Mouse (Mus musculus) heart, embryonic 13.5 days (tissue): ENCODE data around the gene AI467606. TPM values are rescaled to one million over a fixed set of nuclear protein-coding genes. Genes with fewer than 3 reads are reported as not detected.
"Not testable (repeated sequence)": the region's sequence is repeated elsewhere in the genome, so short reads cannot be mapped to it uniquely, and the experiment has no call there.

Experiments used
- ATAC-seq: fragments of 200-750 bp; cut with Nextera tagmentation; 2 replicates; pipeline ENCODE4 v1.8.0; 2017; ENCODE audit warnings: moderate TSS enrichment; ENCODE audit not compliant: insufficient number of reproducible peaks, low FRiP score, low TSS enrichment; ENCODE audit errors: extremely low read depth
- H3K27ac ChIP-seq: fragments of 300-500 bp; sonication (generic); replicated peaks from 2 replicates; pipeline ENCODE4 v1.5.1; 2015; ENCODE audit warnings: moderate library complexity, mild to moderate bottlenecking, inconsistent platforms
- H3K27me3 ChIP-seq: fragments of 300-500 bp; sonication (generic); replicated peaks from 2 replicates; pipeline ENCODE4 v1.6.1; 2015; ENCODE audit warnings: mild to moderate bottlenecking, inconsistent platforms
- H3K36me3 ChIP-seq: fragments of 300-500 bp; sonication (generic); 2 replicates; pipeline ENCODE4 v1.6.1; 2015; ENCODE audit warnings: mild to moderate bottlenecking, inconsistent platforms
- H3K4me1 ChIP-seq: fragments of 300-500 bp; sonication (generic); 2 replicates; pipeline ENCODE4 v1.6.1; 2015; ENCODE audit warnings: inconsistent platforms
- H3K4me2 ChIP-seq: fragments of 300-500 bp; sonication (generic); 2 replicates; pipeline ENCODE4 v1.6.1; 2015; ENCODE audit warnings: inconsistent platforms, mild to moderate bottlenecking, moderate library complexity
- H3K4me3 ChIP-seq: fragments of 300-500 bp; sonication (generic); 2 replicates; pipeline ENCODE4 v1.5.1; 2015; ENCODE audit warnings: moderate library complexity, mild to moderate bottlenecking, inconsistent platforms
- H3K9ac ChIP-seq: fragments of 300-500 bp; sonication (generic); 2 replicates; pipeline ENCODE4 v1.6.1; 2015; ENCODE audit warnings: inconsistent platforms, mild to moderate bottlenecking, moderate library complexity
- H3K9me3 ChIP-seq: fragments of 300-500 bp; sonication (generic); 2 replicates; pipeline ENCODE4 v1.6.1; 2016; ENCODE audit warnings: inconsistent platforms
- WGBS: fragments of 180-500 bp; shearing (Covaris S2); methylation state at CpG from one replicate; pipeline ENCODE4 v1.1.7; 2015; ENCODE audit warnings: mixed read lengths; 5-methylcytosine and 5-hydroxymethylcytosine counted together
- polyA plus RNA-seq: library from polyadenylated mRNA; unstranded; fragments of >200 nt; fragmentation: Nextera tagmentation; extraction: Ambion mirVana; gene quantifications from 2 replicates; pipeline ENCODE4 v1.2.1, GENCODE M21; 2015

The AI467606 gene
- polyA plus RNA-seq, 1 experiment from 2014 or later: 1.1 TPM

GRCm38 (mm10) chr7:127082995-127083394, 8.2 kb upstream of the AI467606 start:
- ATAC-seq: no peak
- no peak overlapping the region for H3K9ac ChIP-seq
- H3K9me3 ChIP-seq: no peaks in the 10 kb centered on the region
- no peaks in the 10 kb centered on the region for H3K27me3 ChIP-seq
- no peak overlapping the region for H3K4me3 ChIP-seq
- 38% methylated on average over 2 of the region's 2 CpGs for WGBS
- H3K4me2 ChIP-seq: no peak overlapping the region
- H3K27ac ChIP-seq: no peak overlapping the region
- H3K4me1 ChIP-seq: peaks cover 5% of the 10 kb centered on the region
- H3K36me3 ChIP-seq: no peaks in the 10 kb centered on the region

DNA sequence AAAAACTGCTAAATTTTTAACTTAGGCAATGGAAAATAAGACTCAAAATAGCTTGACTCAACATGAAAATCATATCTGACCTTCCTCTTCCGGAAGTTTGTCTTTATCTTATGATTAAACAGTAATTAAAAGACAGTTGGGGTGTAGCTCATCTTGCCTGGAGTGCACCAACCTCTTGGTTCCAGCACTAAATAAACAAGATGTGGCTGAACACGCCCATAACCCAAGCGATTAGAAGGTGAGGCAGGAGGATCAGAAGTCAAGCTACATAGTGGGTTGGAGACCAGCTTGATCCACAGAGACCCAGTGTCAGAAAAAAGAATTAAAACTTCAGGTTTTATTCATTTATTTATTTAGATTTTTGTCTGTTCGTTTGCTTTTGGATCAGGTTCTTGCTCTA, 7.5 kb upstream of the AI467606 start:
- Histone ChIP-seq H3K9me3 (no peaks in the 10 kb centered on the region), H3K27me3 (no peaks in the 10 kb centered on the region), H3K4me2 (no peak overlapping the region), H3K4me1 (peaks cover 6% of the 10 kb centered on the region), H3K9ac (no peak overlapping the region), H3K4me3 (no peak overlapping the region), H3K27ac (no peak overlapping the region), H3K36me3 (no peaks in the 10 kb centered on the region)
- no peak for ATAC-seq
- WGBS: 67% methylated on average over 4 of the region's 4 CpGs

DNA sequence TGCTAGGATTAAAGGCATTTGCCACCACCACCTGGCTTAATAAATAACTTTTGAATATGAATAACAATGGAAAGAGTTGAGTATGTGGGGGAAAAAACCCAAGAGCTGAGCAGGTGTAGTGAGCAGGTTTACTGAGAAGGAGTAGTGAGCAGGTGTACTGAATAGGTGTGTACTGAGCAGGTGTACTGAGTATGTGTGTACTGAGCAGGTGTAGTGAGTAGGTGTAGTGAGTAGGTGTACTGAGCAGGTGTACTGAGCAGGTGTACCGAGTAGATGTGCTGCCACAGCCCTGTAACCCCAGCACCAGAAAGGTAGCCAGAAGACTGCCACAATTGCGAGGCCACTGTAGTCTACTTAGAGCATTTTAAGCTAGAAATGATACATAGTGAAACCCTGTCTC, 6.4 kb upstream of the AI467606 start:
- H3K36me3 ChIP-seq: no peaks in the 10 kb centered on the region
- H3K4me3 ChIP-seq: no peak overlapping the region
- H3K4me2 ChIP-seq: no peak overlapping the region
- H3K27ac ChIP-seq: no peak overlapping the region
- WGBS: 79% methylated on average over 2 of the region's 2 CpGs
- H3K4me1 ChIP-seq: peaks cover 15% of the 10 kb centered on the region
- no peaks in the 10 kb centered on the region for H3K27me3 ChIP-seq
- no peak for ATAC-seq
- H3K9ac ChIP-seq: no peak overlapping the region
- H3K9me3 ChIP-seq: no peaks in the 10 kb centered on the region

GRCm38 (mm10) chr7:127085751-127086150, 5.4 kb upstream of the AI467606 start:
- H3K4me2 ChIP-seq, H3K27ac ChIP-seq, H3K9ac ChIP-seq, H3K4me3 ChIP-seq, ATAC-seq, H3K36me3 ChIP-seq, H3K27me3 ChIP-seq, H3K9me3 ChIP-seq: not testable (repeated sequence)
- WGBS: 28% methylated on average over 6 of the region's 6 CpGs
- H3K4me1 ChIP-seq: peaks cover 10% of the 10 kb centered on the region

- ATAC-seq: not testable (repeated sequence)
These were observed 3.7 kb upstream of the AI467606 start, which contains the start of gene Zg16 for GRCm38 (mm10) chr7:127087278-127088010. Gene Zg16 (minus strand): TSS chr7:127087328.

GRCm38 (mm10) chr7:127088083-127088482, 3.1 kb upstream of the AI467606 start:
- H3K36me3 ChIP-seq: no peaks in the 10 kb centered on the region
- ATAC-seq: no peak
- no peak overlapping the region for H3K4me3 ChIP-seq
- H3K4me2 ChIP-seq: no peak overlapping the region
- H3K27me3 ChIP-seq: no peaks in the 10 kb centered on the region
- H3K4me1 ChIP-seq: peaks cover 10% of the 10 kb centered on the region
- WGBS: 77% methylated on average over 3 of the region's 3 CpGs
- H3K9ac ChIP-seq: no peak overlapping the region
- H3K9me3 ChIP-seq: no peaks in the 10 kb centered on the region
- H3K27ac ChIP-seq: no peak overlapping the region

More at GRCm38 (mm10) chr7:127087278-127088010, 3.7 kb upstream of the AI467606 start, which contains the start of gene Zg16:
- not testable (repeated sequence) for H3K36me3 ChIP-seq, H3K9ac ChIP-seq, H3K4me3 ChIP-seq, H3K4me2 ChIP-seq, H3K9me3 ChIP-seq, H3K27me3 ChIP-seq, H3K27ac ChIP-seq
- 55% methylated on average over 6 of the region's 6 CpGs for WGBS
- peaks cover 10% of the 10 kb centered on the region for H3K4me1 ChIP-seq

- no peaks in the 10 kb centered on the region for H3K9me3 ChIP-seq
These were observed 2.0 kb upstream of the AI467606 start for GRCm38 (mm10) chr7:127088901-127089845.

GRCm38 (mm10) chr7:127090154-127091113, 725 bp upstream of the AI467606 start:
- peak overlapping the region; percentile 48; the same call in 1 of the 2 replicates for H3K4me2 ChIP-seq
- no peak overlapping the region for H3K27ac ChIP-seq
- 82% methylated on average over 20 of the region's 20 CpGs for WGBS
- H3K27me3 ChIP-seq: no peaks in the 10 kb centered on the region
- no peak overlapping the region for H3K9ac ChIP-seq
- ATAC-seq: no peak
- no peak overlapping the region for H3K4me3 ChIP-seq
- no peaks in the 10 kb centered on the region for H3K36me3 ChIP-seq
- H3K9me3 ChIP-seq: no peaks in the 10 kb centered on the region
- peaks cover 10% of the 10 kb centered on the region for H3K4me1 ChIP-seq

More at GRCm38 (mm10) chr7:127088901-127089845, 2.0 kb upstream of the AI467606 start:
- no peaks in the 10 kb centered on the region for H3K36me3 ChIP-seq
- H3K4me3 ChIP-seq: peak overlapping the region; percentile 35
- ATAC-seq: no peak
- H3K9ac ChIP-seq: peak overlapping the region; percentile 69
- whole genome bisulfite sequencing: 21% methylated on average over 27 of the region's 27 CpGs
- H3K4me2 ChIP-seq: peak overlapping the region; percentile 63
- no peak overlapping the region for H3K27ac ChIP-seq
- no peaks in the 10 kb centered on the region for H3K27me3 ChIP-seq
- H3K4me1 ChIP-seq: peaks cover 10% of the 10 kb centered on the region

GRCm38 (mm10) chr7:127093914-127094313, 2.8 kb downstream of the AI467606 start:
- Histone ChIP-seq H3K4me2 (no peak overlapping the region), H3K4me3 (no peak overlapping the region), H3K36me3 (no peaks in the 10 kb centered on the region), H3K9ac (no peak overlapping the region), H3K27ac (no peak overlapping the region), H3K4me1 (peaks cover 7% of the 10 kb centered on the region), H3K9me3 (no peaks in the 10 kb centered on the region), H3K27me3 (no peaks in the 10 kb centered on the region)
- ATAC-seq: no peak
- WGBS: 73% methylated on average over 3 of the region's 3 CpGs

GRCm38 (mm10) chr7:127096456-127096855, 5.3 kb downstream of the AI467606 start:
- no peak overlapping the region for H3K9ac ChIP-seq
- H3K4me3 ChIP-seq: no peak overlapping the region
- ATAC-seq: no peak
- 72% methylated on average over 7 of the region's 7 CpGs for WGBS
- H3K27me3 ChIP-seq: no peaks in the 10 kb centered on the region
- H3K27ac ChIP-seq: no peak overlapping the region
- H3K4me2 ChIP-seq: no peak overlapping the region
- no peaks in the 10 kb centered on the region; the same call in 1 of the 2 replicates for H3K4me1 ChIP-seq
- no peaks in the 10 kb centered on the region for H3K9me3 ChIP-seq
- H3K36me3 ChIP-seq: no peaks in the 10 kb centered on the region
